Mouse (Mus musculus): ENCODE results near the gene Ttc39d.

DNA sequence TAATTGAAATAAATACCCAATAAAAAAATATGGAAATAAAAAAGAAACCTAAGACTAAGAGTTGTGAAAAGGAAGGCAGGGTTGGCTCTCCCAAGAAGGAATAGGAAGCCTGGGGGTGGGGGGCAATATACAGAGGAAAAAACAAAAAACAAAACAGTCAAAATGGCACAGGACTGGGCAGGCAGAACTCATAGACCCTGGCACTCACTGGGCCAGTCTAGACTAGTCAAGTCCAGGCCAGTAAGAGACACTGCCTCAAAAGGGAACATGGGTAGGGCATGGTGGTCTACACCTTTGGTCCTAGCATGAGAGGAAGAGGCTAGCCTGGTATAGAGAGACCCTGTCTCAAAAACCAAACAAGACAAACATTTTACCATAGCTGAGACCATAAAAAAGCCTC is 26.8 kb upstream of the Ttc39d start:
- no peak for TF ChIP-seq GATA1 (IDR thresholded peaks at IDR 0.05; ENCODE audit: borderline replicate concordance, low read length)
- TF ChIP-seq FLI1 (IDR thresholded peaks at IDR 0.05; ENCODE audit: low read length) = no peak

Measured in megakaryocyte, embryonic 14.5 days (primary cell).